Mouse (Mus musculus) megakaryocyte, embryonic 14.5 days (primary cell): ENCODE measurements around the gene Defb13.

Experiments
- FLI1 ChIP-seq: IDR thresholded peaks from 2 replicates; pipeline ENCODE4 v1.6.1; 2012; ENCODE audit warnings: low read length, inconsistent platforms, mixed read lengths
- GATA1 ChIP-seq: IDR thresholded peaks from 3 replicates; pipeline ENCODE4 v1.6.1; 2012; ENCODE audit warnings: mixed read lengths, low read length, inconsistent platforms, borderline replicate concordance

DNA sequence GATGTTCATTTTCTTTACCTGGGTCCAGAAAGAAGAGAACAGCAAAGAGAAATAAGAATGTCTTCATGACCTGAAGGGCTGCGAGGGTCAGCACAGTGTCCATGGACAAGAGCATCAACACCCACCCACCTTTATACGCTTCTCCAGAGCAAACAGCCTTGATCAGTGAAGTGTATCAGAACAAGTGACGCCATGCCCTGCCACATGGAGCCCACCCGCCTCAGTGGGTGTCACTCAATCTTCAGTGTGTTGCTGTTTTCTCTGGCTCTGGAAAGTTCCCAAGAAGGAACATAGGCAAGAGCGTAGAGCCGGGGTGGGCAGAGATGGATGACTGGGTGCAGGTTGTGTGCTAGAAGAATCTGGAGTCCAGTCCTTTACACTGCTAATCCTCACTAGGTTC is 14.0 kb upstream of the Defb13 start, which contains the start of gene Defb15:
- no peak for TF ChIP-seq GATA1
- TF ChIP-seq FLI1 = no peak
